Mouse (Mus musculus) lung, embryonic 15.5 days (tissue): ENCODE measurements around the gene Rtl1. TPM values are rescaled to one million over a fixed set of nuclear protein-coding genes. Genes with fewer than 3 reads are reported as not detected.

Source experiments
- ATAC-seq: fragments of 200-750 bp; cut with Nextera tagmentation; 2 replicates; pipeline ENCODE4 v1.8.0; 2017; ENCODE audit warnings: moderate number of reproducible peaks, borderline replicate concordance; ENCODE audit not compliant: low FRiP score, low TSS enrichment; ENCODE audit errors: extremely low read depth
- H3K27ac ChIP-seq: fragments of 300-500 bp; sonication (generic); 2 replicates; pipeline ENCODE4 v1.5.1; 2015; ENCODE audit warnings: moderate library complexity, mild to moderate bottlenecking, inconsistent platforms
- H3K27me3 ChIP-seq: fragments of 300-500 bp; sonication (generic); 2 replicates; pipeline ENCODE4 v1.6.1; 2015; ENCODE audit warnings: inconsistent platforms
- H3K36me3 ChIP-seq: fragments of 300-500 bp; sonication (generic); 2 replicates; pipeline ENCODE4 v1.6.1; 2015; ENCODE audit warnings: inconsistent platforms
- H3K4me1 ChIP-seq: fragments of 300-500 bp; sonication (generic); 2 replicates; pipeline ENCODE4 v1.6.1; 2015; ENCODE audit warnings: inconsistent platforms
- H3K4me2 ChIP-seq: fragments of 300-500 bp; sonication (generic); 2 replicates; pipeline ENCODE4 v1.6.1; 2015; ENCODE audit warnings: inconsistent platforms, mild to moderate bottlenecking, moderate library complexity
- H3K4me3 ChIP-seq: fragments of 300-500 bp; sonication (generic); 2 replicates; pipeline ENCODE4 v1.5.1; 2015; ENCODE audit warnings: mild to moderate bottlenecking, inconsistent platforms
- H3K9ac ChIP-seq: fragments of 300-500 bp; sonication (generic); 2 replicates; pipeline ENCODE4 v1.6.1; 2015; ENCODE audit warnings: inconsistent platforms
- H3K9me3 ChIP-seq: fragments of 300-500 bp; sonication (generic); 2 replicates; pipeline ENCODE4 v1.6.1; 2016; ENCODE audit warnings: inconsistent platforms
- whole genome bisulfite sequencing: fragments of 180-500 bp; shearing (Covaris S2); methylation state at CpG from one replicate; pipeline ENCODE4 v1.1.7; 2015; 5-methylcytosine and 5-hydroxymethylcytosine counted together
- microRNA counts: library from miRNA; unstranded; fragments of <30 nt; microRNA quantifications from one replicate; lab custom pipeline; 2016
- microRNA-seq: library from miRNA; unstranded; fragments of <30 nt; microRNA quantifications from one replicate; pipeline ENCODE4, GENCODE M21; 2016
- polyA plus RNA-seq: library from polyadenylated mRNA; unstranded; fragments of >200 nt; fragmentation: Nextera tagmentation; extraction: Ambion mirVana; gene quantifications from 2 replicates; pipeline ENCODE4 v1.2.1, GENCODE M21; 2015

Gene Rtl1
- polyA plus RNA-seq, 1 experiment from 2014 or later, result 1.3 TPM

- peak; percentile 53 for ATAC-seq
- Histone ChIP-seq H3K4me1 (peaks cover 15% of the 10 kb centered on the region), H3K36me3 (peaks cover 9% of the 10 kb centered on the region; the same call in 1 of the 2 replicates), H3K4me2 (peak overlapping the region; percentile 61), H3K27me3 (no peaks in the 10 kb centered on the region), H3K9me3 (peaks cover 12% of the 10 kb centered on the region; the same call in 1 of the 2 replicates), H3K27ac (no peak overlapping the region), H3K9ac (no peak overlapping the region), H3K4me3 (peak overlapping the region; percentile 53)
- 45% methylated on average over 14 of the region's 17 CpGs for WGBS
Observed at GRCm38 (mm10) chr12:109542635-109543249, 57.4 kb downstream of the Rtl1 start.

- peak overlapping the region; percentile 56 for H3K9ac ChIP-seq
- peaks cover 12% of the 10 kb centered on the region; the same call in 1 of the 2 replicates for H3K9me3 ChIP-seq
- WGBS, result 34% methylated on average over 14 of the region's 14 CpGs
Observed at GRCm38 (mm10) chr12:109542011-109542410, 58.1 kb downstream of the Rtl1 start.

GRCm38 (mm10) chr12:109541540-109541899, 58.6 kb downstream of the Rtl1 start:
- Histone ChIP-seq H3K9ac (peak overlapping the region; percentile 56), H3K4me1 (peaks cover 7% of the 10 kb centered on the region), H3K9me3 (peaks cover 12% of the 10 kb centered on the region; the same call in 1 of the 2 replicates), H3K4me3 (peak overlapping the region; percentile 53), H3K27me3 (no peaks in the 10 kb centered on the region), H3K36me3 (peaks cover 8% of the 10 kb centered on the region; the same call in 1 of the 2 replicates), H3K27ac (peak overlapping the region; percentile 55), H3K4me2 (peak overlapping the region; percentile 61)
- no peak for ATAC-seq
- 44% methylated on average over 16 of the region's 16 CpGs for WGBS

More at GRCm38 (mm10) chr12:109542011-109542410, 58.1 kb downstream of the Rtl1 start:
- peak overlapping the region; percentile 61 for H3K4me2 ChIP-seq
- 0 out of 2 replicates have a peak overlapping the region, but pooled peaks have one; percentile 55 for H3K27ac ChIP-seq
- no peak for ATAC-seq
- H3K4me3 ChIP-seq, result peak overlapping the region; percentile 53
- peaks cover 9% of the 10 kb centered on the region for H3K4me1 ChIP-seq
- H3K36me3 ChIP-seq, result peaks cover 9% of the 10 kb centered on the region; the same call in 1 of the 2 replicates
- H3K27me3 ChIP-seq, result no peaks in the 10 kb centered on the region

- Histone ChIP-seq H3K4me3 (peak overlapping the region; percentile 53), H3K9ac (peak overlapping the region; percentile 56), H3K9me3 (peaks cover 12% of the 10 kb centered on the region; the same call in 1 of the 2 replicates), H3K4me1 (peaks cover 4% of the 10 kb centered on the region; the same call in 1 of the 2 replicates), H3K27me3 (no peaks in the 10 kb centered on the region), H3K4me2 (peak overlapping the region; percentile 61), H3K27ac (peak overlapping the region; percentile 55), H3K36me3 (0 out of 2 replicates have a peak, but pooled peaks cover 5% of the 10 kb centered on the region)
- 45% methylated on average over 30 of the region's 30 CpGs for WGBS
- peak; percentile 66; the same call in 1 of the 2 replicates for ATAC-seq
Observed at GRCm38 (mm10) chr12:109540739-109541539, 59.2 kb downstream of the Rtl1 start.

GRCm38 (mm10) chr12:109539950-109540349, 60.2 kb downstream of the Rtl1 start:
- Histone ChIP-seq H3K4me3 (peak overlapping the region; percentile 53), H3K36me3 (no peaks in the 10 kb centered on the region), H3K27ac (no peak overlapping the region), H3K4me1 (peaks cover 12% of the 10 kb centered on the region), H3K27me3 (no peaks in the 10 kb centered on the region), H3K9ac (no peak overlapping the region), H3K4me2 (peak overlapping the region; percentile 61), H3K9me3 (peaks cover 12% of the 10 kb centered on the region; the same call in 1 of the 2 replicates)
- 48% methylated on average over 13 of the region's 13 CpGs for WGBS
- ATAC-seq, result no peak

MicroRNAs within 50 kb of the gene (microRNA counts, 519-probe panel; counts per million panel counts)
- microRNA mmu-miR-1188 (lab: Ali Mortazavi, UCI), result 2,065 counts per million, percentile 20 among the panel's probes with 10 or more counts
- 3,238 counts per million, percentile 86 among the panel's probes with 10 or more counts for microRNA mmu-miR-127 (lab: Ali Mortazavi, UCI)
- 3,402 counts per million, percentile 90 among the panel's probes with 10 or more counts for microRNA mmu-miR-136 (lab: Ali Mortazavi, UCI)
- microRNA mmu-miR-1906 (lab: Ali Mortazavi, UCI), result 2,641 counts per million, percentile 64 among the panel's probes with 10 or more counts
- microRNA mmu-miR-337-3p (lab: Ali Mortazavi, UCI), result 2,419 counts per million, percentile 43 among the panel's probes with 10 or more counts
- 2,497 counts per million, percentile 51 among the panel's probes with 10 or more counts for microRNA mmu-miR-337-5p (lab: Ali Mortazavi, UCI)
- 19.7 counts per million for microRNA mmu-miR-341 (lab: Ali Mortazavi, UCI)
- microRNA mmu-miR-370 (lab: Ali Mortazavi, UCI), result 2,714 counts per million, percentile 69 among the panel's probes with 10 or more counts
- 3,140 counts per million, percentile 83 among the panel's probes with 10 or more counts for microRNA mmu-miR-431 (lab: Ali Mortazavi, UCI)
- 1,658 counts per million, percentile 9 among the panel's probes with 10 or more counts for microRNA mmu-miR-432 (lab: Ali Mortazavi, UCI)
- microRNA mmu-miR-433 (lab: Ali Mortazavi, UCI), result 3,022 counts per million, percentile 81 among the panel's probes with 10 or more counts
- 3,113 counts per million, percentile 82 among the panel's probes with 10 or more counts for microRNA mmu-miR-434-3p (lab: Ali Mortazavi, UCI)
- microRNA mmu-miR-434-5p (lab: Ali Mortazavi, UCI), result 2,478 counts per million, percentile 49 among the panel's probes with 10 or more counts
- 2,727 counts per million, percentile 70 among the panel's probes with 10 or more counts for microRNA mmu-miR-493 (lab: Ali Mortazavi, UCI)
- 19.7 counts per million for microRNA mmu-miR-540-3p (lab: Ali Mortazavi, UCI)
- 19.7 counts per million for microRNA mmu-miR-540-5p (lab: Ali Mortazavi, UCI)
- microRNA mmu-miR-665 (lab: Ali Mortazavi, UCI), result 1,927 counts per million, percentile 14 among the panel's probes with 10 or more counts
- microRNA mmu-miR-673-3p (lab: Ali Mortazavi, UCI), result 19.7 counts per million
- 1,409 counts per million, percentile 7 among the panel's probes with 10 or more counts for microRNA mmu-miR-673-5p (lab: Ali Mortazavi, UCI)
- microRNA mmu-miR-770-3p (lab: Ali Mortazavi, UCI), result 2,215 counts per million, percentile 29 among the panel's probes with 10 or more counts
- 2,183 counts per million, percentile 26 among the panel's probes with 10 or more counts for microRNA mmu-miR-770-5p (lab: Ali Mortazavi, UCI)

Small RNAs within 50 kb of the gene (microRNA-seq; reads per million reads assigned to microRNA genes)
- gene Gm23912, result not detected
- 10.0 reads per million, percentile 29 among the genes with 10 or more reads in this experiment for gene Mir1188
- gene Mir127, result 7,610 reads per million, percentile 93 among the genes with 10 or more reads in this experiment
- gene Mir136, result not detected
- not detected for gene Mir1906-1
- 5.6 reads per million, percentile 21 among the genes with 10 or more reads in this experiment for gene Mir3070a
- gene Mir3070b, result not detected
- gene Mir3071, result not detected
- gene Mir337, result not detected
- 833 reads per million, percentile 74 among the genes with 10 or more reads in this experiment for gene Mir341
- not detected for gene Mir3544
- gene Mir370, result 401 reads per million, percentile 68 among the genes with 10 or more reads in this experiment
- gene Mir431, result 3,889 reads per million, percentile 87 among the genes with 10 or more reads in this experiment
- gene Mir432, result not detected
- 905 reads per million, percentile 75 among the genes with 10 or more reads in this experiment for gene Mir433
- 1,561 reads per million, percentile 79 among the genes with 10 or more reads in this experiment for gene Mir434
- 93.2 reads per million, percentile 52 among the genes with 10 or more reads in this experiment for gene Mir493
- gene Mir540, result 888 reads per million, percentile 74 among the genes with 10 or more reads in this experiment
- gene Mir665, result 435 reads per million, percentile 69 among the genes with 10 or more reads in this experiment
- gene Mir673, result 156 reads per million, percentile 58 among the genes with 10 or more reads in this experiment
- gene Mir770, result 107 reads per million, percentile 54 among the genes with 10 or more reads in this experiment

Other genes starting within 250 kb of the Rtl1 start
- 525 and 559 TPM in 2 replicates for gene Dlk1, start 147.5 kb downstream of the Rtl1 start, polyA plus RNA-seq